Mouse (Mus musculus) kidney, adult 11 months (tissue): ENCODE results near the gene Cd300ld.
"Not testable (repeated sequence)": the region's sequence is repeated elsewhere in the genome, so short reads cannot be mapped to it uniquely, and the experiment has no call there.

Source experiments
- DNase-seq: peaks from one replicate; pipeline ENCODE4 v3.0.0; 2022

The Cd300ld gene

GRCm38 (mm10) chr11:114989793-114990192 is at the start of gene Cd300ld:
Gene Cd300ld, minus strand, starts transcription at chr11:114989922.
- DNase-seq, result no peak

- DNase-seq, result not testable (repeated sequence)
Measured at GRCm38 (mm10) chr11:115037669-115038068, 47.9 kb upstream of the Cd300ld start, which contains the start of gene Cd300ld5. Gene Cd300ld5, minus strand, starts transcription at chr11:115037769.

GRCm38 (mm10) chr11:115026912-115027311 is 37.2 kb upstream of the Cd300ld start, which contains the start of gene Cd300ld4:
Gene Cd300ld4, minus strand, starts transcription at chr11:115027012.
- not testable (repeated sequence) for DNase-seq

- not testable (repeated sequence) for DNase-seq
Measured at GRCm38 (mm10) chr11:115016093-115016492, 26.4 kb upstream of the Cd300ld start, which contains the start of gene Cd300ld2. Gene Cd300ld2, minus strand, starts transcription at chr11:115016193.

- DNase-seq, result no peak
Measured at GRCm38 (mm10) chr11:115004070-115004469, 14.3 kb upstream of the Cd300ld start.

GRCm38 (mm10) chr11:115001474-115002040 is 11.8 kb upstream of the Cd300ld start, which contains the start of gene Cd300c2:
Gene Cd300c2, minus strand, starts transcription at chr11:115001880.
- no peak for DNase-seq

- DNase-seq, result no peak
Measured at GRCm38 (mm10) chr11:114981866-114982265, 7.9 kb downstream of the Cd300ld start.

- DNase-seq, result no peak
Measured at GRCm38 (mm10) chr11:114972726-114973125, 17.0 kb downstream of the Cd300ld start.

- DNase-seq, result no peak
Measured at GRCm38 (mm10) chr11:114968752-114969207, 20.9 kb downstream of the Cd300ld start, which contains the start of gene Cd300c. Gene Cd300c, minus strand, starts transcription at chr11:114969157.

GRCm38 (mm10) chr11:114965182-114965828 is 24.4 kb downstream of the Cd300ld start:
- DNase-seq, result no peak

- DNase-seq, result no peak
Measured at GRCm38 (mm10) chr11:114960369-114960768, 29.4 kb downstream of the Cd300ld start.

- DNase-seq, result no peak
Measured at GRCm38 (mm10) chr11:114934144-114934543, 55.6 kb downstream of the Cd300ld start, which contains the start of gene Cd300lb. Gene Cd300lb, minus strand, starts transcription at chr11:114934386.

- DNase-seq, result no peak
Measured at GRCm38 (mm10) chr11:114933591-114933990, 56.1 kb downstream of the Cd300ld start.
